Mouse (Mus musculus) stomach, postnatal 0 days (tissue): ENCODE measurements at regions not wholly inside any gene's neighbourhood (a gene's known extent, or its start where the extent isn't known, plus 50 kb on each side); places are given as distances from the start of the nearest gene placed in this dataset.

Experiments
- CTCF ChIP-seq: IDR thresholded peaks from 2 replicates; pipeline ENCODE4 v1.5.1; 2016; ENCODE audit warnings: antibody characterized with exemption, low read depth, mild to moderate bottlenecking, moderate library complexity
- EP300 ChIP-seq: optimal IDR thresholded peaks from 2 replicates; pipeline ENCODE3; 2016; ENCODE audit warnings: antibody characterized with exemption

GRCm38 (mm10) chr3:105372371-105372828 is 79.7 kb upstream of the Kcnd3 start:
- TF ChIP-seq CTCF (no peak), EP300 (no peak)
